Mouse (Mus musculus): ENCODE data around the gene 2210408I21Rik. TPM values are rescaled to one million over a fixed set of nuclear protein-coding genes. Genes with fewer than 3 reads are reported as not detected.

2210408I21Rik gene
- polyA plus RNA-seq, 1 experiment from 2014 or later: 8.3 TPM

DNA sequence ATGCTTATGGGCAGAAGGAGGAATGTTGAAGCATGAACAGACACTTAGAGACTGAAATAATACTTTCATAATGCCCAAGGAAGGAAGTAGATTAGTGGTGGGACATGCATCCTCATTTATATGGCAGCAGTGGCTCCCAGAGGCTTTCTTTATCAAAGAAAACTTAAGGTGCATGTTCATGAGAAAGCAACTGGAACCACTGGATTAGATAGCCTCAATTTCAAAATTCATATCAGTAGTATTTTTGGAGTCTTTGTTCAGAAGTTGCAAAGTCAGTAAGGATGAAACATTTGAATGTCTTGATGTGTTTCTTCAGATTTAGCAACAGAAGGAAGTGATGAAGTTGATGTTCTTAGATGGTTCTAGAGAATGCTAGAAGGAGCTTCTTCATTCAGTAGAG lies 77.9 kb downstream of the 2210408I21Rik start:
- no peaks in the 10 kb centered on the region for H3K36me3 ChIP-seq
- no peaks in the 10 kb centered on the region for H3K9me3 ChIP-seq (replicated peaks)
- H3K27me3 ChIP-seq (ENCODE audit: low read depth, poor library complexity, severe bottlenecking): no peaks in the 10 kb centered on the region
- H3K27ac ChIP-seq (replicated peaks): no peak overlapping the region
- DNase-seq (ENCODE audit: low spot score): no peak
- no peak overlapping the region for H3K4me3 ChIP-seq
- H3K4me1 ChIP-seq: no peaks in the 10 kb centered on the region

- H3K36me3 ChIP-seq: no peaks in the 10 kb centered on the region
- DNase-seq (ENCODE audit: low spot score): no peak
- H3K9me3 ChIP-seq (replicated peaks): no peaks in the 10 kb centered on the region
- WGBS: 83% methylated on average over 2 of the region's 2 CpGs
- H3K27ac ChIP-seq (replicated peaks): no peak overlapping the region
- H3K4me1 ChIP-seq: no peaks in the 10 kb centered on the region
- H3K27me3 ChIP-seq (ENCODE audit: low read depth, poor library complexity, severe bottlenecking): no peaks in the 10 kb centered on the region
- no peak overlapping the region for H3K4me3 ChIP-seq
These were observed 80.1 kb downstream of the 2210408I21Rik start for GRCm38 (mm10) chr13:77215460-77215859.

DNA sequence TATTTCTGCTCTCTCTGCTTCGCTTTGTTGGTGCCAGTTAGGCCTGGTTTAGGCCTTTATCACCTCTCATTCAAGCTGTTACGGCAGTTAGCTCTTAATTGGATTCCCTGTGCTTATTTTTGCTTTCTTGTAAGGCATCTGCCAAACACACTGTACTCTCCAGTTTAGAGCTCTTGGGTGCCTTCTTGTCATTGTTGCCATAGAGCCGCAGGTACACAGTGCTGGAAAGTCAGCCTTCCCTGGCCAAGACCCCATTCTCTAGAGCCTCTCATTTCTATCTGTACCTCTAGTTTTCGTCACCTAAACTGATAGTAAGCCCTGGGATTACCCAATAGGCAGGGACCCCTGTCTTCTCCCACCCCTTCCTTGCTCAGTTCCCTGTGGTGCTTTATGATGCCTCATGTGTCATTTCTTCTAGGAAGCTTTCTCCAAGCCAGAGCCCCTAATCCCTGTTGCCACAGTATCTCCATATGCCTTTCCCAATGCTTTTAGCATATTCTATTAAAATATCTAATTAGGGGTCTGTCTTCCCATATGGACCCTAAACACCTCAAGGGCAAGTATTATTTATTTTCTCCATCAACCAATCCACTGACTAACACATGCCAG lies 82.4 kb downstream of the 2210408I21Rik start:
- DNase-seq (ENCODE audit: low spot score): no peak
- no peak overlapping the region for H3K4me3 ChIP-seq
- no peaks in the 10 kb centered on the region for H3K9me3 ChIP-seq (replicated peaks)
- no peaks in the 10 kb centered on the region for H3K27me3 ChIP-seq (ENCODE audit: low read depth, poor library complexity, severe bottlenecking)
- no peak overlapping the region for H3K27ac ChIP-seq (replicated peaks)
- H3K36me3 ChIP-seq: no peaks in the 10 kb centered on the region
- H3K4me1 ChIP-seq: no peaks in the 10 kb centered on the region
- 87% methylated on average over 4 of the region's 4 CpGs for WGBS

DNA sequence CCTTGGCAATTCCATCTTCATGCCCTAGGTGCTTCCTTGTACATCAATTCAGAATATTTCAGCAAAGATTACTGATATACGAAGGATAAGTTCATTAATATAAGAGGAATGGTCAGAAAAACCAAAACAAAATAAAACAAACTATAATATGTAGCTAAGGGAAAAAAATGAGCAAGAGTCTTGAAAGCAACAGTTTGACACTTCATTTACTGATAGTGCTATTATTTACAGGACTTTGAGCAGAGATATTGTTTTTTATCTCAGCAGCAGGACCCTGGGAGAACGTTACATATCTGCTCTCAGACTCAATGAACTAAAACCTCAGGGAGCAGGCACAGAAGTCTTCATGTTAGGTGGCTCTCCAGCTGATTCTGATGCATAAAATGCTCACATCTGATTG lies 85.7 kb downstream of the 2210408I21Rik start:
- Histone ChIP-seq H3K36me3 (no peaks in the 10 kb centered on the region), H3K9me3 (replicated peaks) (no peaks in the 10 kb centered on the region)

GRCm38 (mm10) chr13:77256541-77256940 lies 121.2 kb downstream of the 2210408I21Rik start:
- Histone ChIP-seq H3K27me3 (ENCODE audit: low read depth, poor library complexity, severe bottlenecking) (no peaks in the 10 kb centered on the region), H3K9me3 (replicated peaks) (no peaks in the 10 kb centered on the region), H3K4me1 (no peaks in the 10 kb centered on the region), H3K36me3 (no peaks in the 10 kb centered on the region), H3K27ac (replicated peaks) (no peak overlapping the region), H3K4me3 (no peak overlapping the region)
- no peak for DNase-seq (ENCODE audit: low spot score)
- 94% methylated on average over 6 of the region's 6 CpGs for WGBS

More for the DNA sequence above, 85.7 kb downstream of the 2210408I21Rik start:
- 88% methylated on average over 2 of the region's 2 CpGs for WGBS
- DNase-seq (ENCODE audit: low spot score): no peak
- H3K27me3 ChIP-seq (ENCODE audit: low read depth, poor library complexity, severe bottlenecking): no peaks in the 10 kb centered on the region
- H3K27ac ChIP-seq (replicated peaks): no peak overlapping the region
- H3K4me1 ChIP-seq: no peaks in the 10 kb centered on the region
- H3K4me3 ChIP-seq: no peak overlapping the region

- H3K9me3 ChIP-seq (replicated peaks): no peaks in the 10 kb centered on the region
- WGBS: 67% methylated on average over 3 of the region's 3 CpGs
These were observed 127.5 kb downstream of the 2210408I21Rik start for GRCm38 (mm10) chr13:77262715-77263338.

GRCm38 (mm10) chr13:77263400-77264179 lies 128.2 kb downstream of the 2210408I21Rik start:
- Histone ChIP-seq H3K4me3 (no peak overlapping the region), H3K9me3 (replicated peaks) (no peaks in the 10 kb centered on the region), H3K4me1 (no peaks in the 10 kb centered on the region), H3K27me3 (ENCODE audit: low read depth, poor library complexity, severe bottlenecking) (no peaks in the 10 kb centered on the region), H3K36me3 (no peaks in the 10 kb centered on the region), H3K27ac (replicated peaks) (no peak overlapping the region)
- DNase-seq (ENCODE audit: low spot score): no peak
- WGBS: 80% methylated on average over 7 of the region's 7 CpGs

More at GRCm38 (mm10) chr13:77262715-77263338, 127.5 kb downstream of the 2210408I21Rik start:
- Histone ChIP-seq H3K27ac (replicated peaks) (no peak overlapping the region), H3K4me3 (no peak overlapping the region), H3K27me3 (ENCODE audit: low read depth, poor library complexity, severe bottlenecking) (no peaks in the 10 kb centered on the region), H3K36me3 (no peaks in the 10 kb centered on the region), H3K4me1 (no peaks in the 10 kb centered on the region)
- no peak for DNase-seq (ENCODE audit: low spot score)

- WGBS: 83% methylated on average over 1 of the region's 1 CpGs
- DNase-seq (ENCODE audit: low spot score): no peak
These were observed 129.1 kb downstream of the 2210408I21Rik start for GRCm38 (mm10) chr13:77264481-77264880.

GRCm38 (mm10) chr13:77275172-77275747 lies 139.9 kb downstream of the 2210408I21Rik start:
- Histone ChIP-seq H3K9me3 (replicated peaks) (no peaks in the 10 kb centered on the region), H3K27ac (replicated peaks) (no peak overlapping the region), H3K27me3 (ENCODE audit: low read depth, poor library complexity, severe bottlenecking) (no peaks in the 10 kb centered on the region), H3K36me3 (no peaks in the 10 kb centered on the region), H3K4me3 (no peak overlapping the region), H3K4me1 (peaks cover 7% of the 10 kb centered on the region; the same call in 1 of the 2 replicates)
- whole genome bisulfite sequencing: 82% methylated on average over 3 of the region's 3 CpGs
- DNase-seq (ENCODE audit: low spot score): no peak

More at GRCm38 (mm10) chr13:77264481-77264880, 129.1 kb downstream of the 2210408I21Rik start:
- Histone ChIP-seq H3K9me3 (replicated peaks) (no peaks in the 10 kb centered on the region), H3K4me1 (no peaks in the 10 kb centered on the region), H3K36me3 (no peaks in the 10 kb centered on the region), H3K4me3 (no peak overlapping the region), H3K27me3 (ENCODE audit: low read depth, poor library complexity, severe bottlenecking) (no peaks in the 10 kb centered on the region), H3K27ac (replicated peaks) (no peak overlapping the region)

DNA sequence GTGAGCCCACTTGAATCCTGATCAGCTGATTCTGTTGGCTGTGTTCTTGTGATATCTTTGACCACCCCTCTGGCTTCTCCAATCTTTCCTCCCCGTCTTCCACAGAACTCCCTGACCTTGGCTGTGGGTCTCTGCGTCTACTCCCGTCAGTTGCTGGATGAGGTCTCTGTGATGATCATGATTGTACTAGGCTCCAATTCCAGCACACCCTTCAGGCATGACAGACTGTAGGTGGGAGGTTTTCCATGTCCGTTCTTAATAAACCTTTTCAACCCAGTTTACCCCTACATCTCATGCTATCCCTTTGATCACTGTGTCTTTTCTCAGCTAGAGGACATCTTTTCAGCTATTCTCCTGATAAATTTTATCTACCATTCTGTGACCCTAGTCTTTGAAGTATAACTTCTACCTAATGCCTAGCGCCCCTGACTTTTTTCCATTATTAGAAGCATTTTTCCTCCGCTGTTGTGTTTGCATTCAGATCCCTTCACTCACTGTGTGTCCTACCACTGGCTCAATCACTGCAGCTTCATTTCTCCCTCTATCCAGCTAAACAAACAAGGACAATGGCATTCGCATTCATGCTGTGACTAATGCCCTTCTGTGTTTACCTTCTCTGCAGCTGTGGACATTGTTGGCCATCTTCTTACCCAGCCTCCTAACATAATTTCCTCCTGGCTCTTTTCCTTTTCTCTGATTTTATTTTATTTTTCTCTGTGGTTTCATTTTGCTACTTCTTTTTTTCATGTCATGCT lies 143.5 kb downstream of the 2210408I21Rik start:
- peaks cover 7% of the 10 kb centered on the region; the same call in 1 of the 2 replicates for H3K4me1 ChIP-seq
- H3K36me3 ChIP-seq: no peaks in the 10 kb centered on the region
- H3K27me3 ChIP-seq (ENCODE audit: low read depth, poor library complexity, severe bottlenecking): no peaks in the 10 kb centered on the region
- 68% methylated on average over 7 of the region's 7 CpGs for WGBS
- DNase-seq (ENCODE audit: low spot score): no peak
- H3K9me3 ChIP-seq (replicated peaks): no peaks in the 10 kb centered on the region
- H3K4me3 ChIP-seq: no peak overlapping the region
- no peak overlapping the region for H3K27ac ChIP-seq (replicated peaks)

GRCm38 (mm10) chr13:77295519-77295918 lies 160.2 kb downstream of the 2210408I21Rik start:
- Histone ChIP-seq H3K27ac (replicated peaks) (no peak overlapping the region), H3K36me3 (no peaks in the 10 kb centered on the region), H3K4me1 (no peaks in the 10 kb centered on the region), H3K4me3 (no peak overlapping the region), H3K9me3 (replicated peaks) (no peaks in the 10 kb centered on the region), H3K27me3 (ENCODE audit: low read depth, poor library complexity, severe bottlenecking) (no peaks in the 10 kb centered on the region)
- WGBS: 82% methylated on average over 3 of the region's 3 CpGs
- no peak for DNase-seq (ENCODE audit: low spot score)

DNA sequence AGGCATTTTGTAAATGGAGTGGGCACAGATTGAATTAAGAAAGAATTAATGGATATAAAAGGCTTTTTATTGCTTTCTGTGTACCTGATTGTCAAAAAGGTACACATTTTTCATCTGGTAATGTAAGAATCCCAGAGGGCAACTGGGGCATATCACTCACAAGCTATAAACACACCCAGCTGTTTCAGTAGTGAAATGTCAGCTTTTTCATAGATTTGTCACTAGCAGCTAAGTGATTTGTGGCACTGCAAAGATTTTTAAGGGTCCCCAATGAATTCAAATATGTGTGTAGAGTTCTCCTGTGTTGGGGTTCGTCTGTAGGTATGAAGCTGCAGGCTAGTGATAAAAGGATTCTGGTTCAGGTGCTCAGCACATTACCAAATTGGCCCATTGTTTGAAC lies 188.8 kb downstream of the 2210408I21Rik start:
- no peaks in the 10 kb centered on the region for H3K9me3 ChIP-seq (replicated peaks)
- 82% methylated on average over 1 of the region's 1 CpGs for WGBS
- H3K27me3 ChIP-seq (ENCODE audit: low read depth, poor library complexity, severe bottlenecking): no peaks in the 10 kb centered on the region
- DNase-seq (ENCODE audit: low spot score): no peak
- no peaks in the 10 kb centered on the region for H3K36me3 ChIP-seq
- H3K4me3 ChIP-seq: no peak overlapping the region
- no peaks in the 10 kb centered on the region for H3K4me1 ChIP-seq
- no peak overlapping the region for H3K27ac ChIP-seq (replicated peaks)

Measured in midbrain, embryonic 10.5 days (tissue).